Mouse (Mus musculus): ENCODE data around the gene Gm10717. TPM values are rescaled to one million over a fixed set of nuclear protein-coding genes. Genes with fewer than 3 reads are reported as not detected.
"Not testable (repeated sequence)": the region's sequence is repeated elsewhere in the genome, so short reads cannot be mapped to it uniquely, and the experiment has no call there.

The Gm10717 gene
- not detected in 2 replicates for total RNA-seq (2014; rRNA removed)
- 0.56 TPM in 1 of 2 replicates, not detected in the other for polyA plus RNA-seq (2015; fragmentation: Nextera tagmentation; extraction: Ambion mirVana)

DNA sequence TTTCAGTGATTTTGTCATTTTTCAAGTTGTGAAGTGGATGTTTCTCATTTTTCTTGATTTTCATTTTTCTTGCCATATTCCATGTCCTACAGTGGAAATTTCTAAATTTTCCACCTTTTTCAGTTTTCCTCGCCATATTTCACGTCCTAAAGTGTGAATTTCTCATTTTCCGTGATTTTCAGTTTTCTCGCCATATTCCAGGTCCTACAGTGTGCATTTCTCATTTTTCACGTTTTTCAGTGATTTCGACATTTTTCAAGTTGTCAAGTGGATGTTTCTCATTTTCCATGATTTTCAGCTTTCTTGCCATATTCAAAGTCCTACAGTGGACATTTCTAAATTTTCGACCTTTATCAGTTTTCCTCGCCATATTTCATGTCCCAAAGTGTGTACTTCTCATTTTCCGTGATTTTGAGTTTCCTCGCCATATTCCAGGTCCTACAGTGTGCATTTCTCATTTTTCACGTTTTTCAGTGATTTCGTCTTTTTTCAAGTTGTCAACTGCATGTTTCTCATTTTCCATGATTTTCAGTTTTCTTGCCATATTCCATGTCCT lies at the start of gene Gm10717:
Gene Gm10717, plus strand, starts transcription at position 506 of the 556 bp plus-strand sequence.
- 77% methylated on average over 12 of the region's 12 CpGs for WGBS
- H3K36me3 ChIP-seq (ENCODE audit: insufficient read depth, low read length); H3K27ac ChIP-seq (ENCODE audit: low read depth, low read length); ATAC-seq (ENCODE audit: low FRiP score); H3K4me1 ChIP-seq (ENCODE audit: insufficient read depth, low read length); H3K4me2 ChIP-seq (ENCODE audit: low read depth, low read length, poor library complexity, severe bottlenecking); H3K9ac ChIP-seq (replicated peaks; ENCODE audit: low read length, poor library complexity, severe bottlenecking); H3K27me3 ChIP-seq (ENCODE audit: insufficient read depth, low read length); H3K4me3 ChIP-seq (ENCODE audit: low read depth, low read length); DNase-seq (ENCODE audit: low spot score); H3K9me3 ChIP-seq (ENCODE audit: low read length): not testable (repeated sequence)

DNA sequence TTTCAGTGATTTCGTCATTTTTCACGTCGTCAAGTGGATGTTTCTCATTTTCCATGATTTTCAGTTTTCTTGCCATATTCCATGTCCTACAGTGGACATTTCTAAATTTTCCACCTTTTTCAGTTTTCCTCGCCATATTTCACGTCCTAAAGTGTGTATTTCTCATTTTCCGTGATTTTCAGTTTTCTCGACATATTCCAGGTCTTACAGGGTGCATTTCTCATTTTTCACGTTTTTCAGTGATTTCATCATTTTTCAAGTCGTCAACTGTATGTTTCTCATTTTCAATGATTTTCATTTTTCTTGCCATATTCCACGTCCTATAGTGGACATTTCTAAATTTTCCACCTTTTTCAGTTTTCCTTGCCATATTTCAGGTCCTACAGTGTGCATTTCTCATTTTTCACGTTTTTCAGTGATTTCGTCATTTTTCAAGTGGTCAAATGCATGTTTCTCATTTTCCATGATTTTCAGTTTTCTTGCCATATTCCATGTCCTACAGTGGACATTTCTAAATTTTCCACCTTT lies 24.7 kb upstream of the Gm10717 start, which contains the start of gene Gm10722:
Gene Gm10722, plus strand, starts transcription at position 478 of the 528 bp plus-strand sequence.
- not testable (repeated sequence) for H3K4me1 ChIP-seq (ENCODE audit: insufficient read depth, low read length); H3K4me2 ChIP-seq (ENCODE audit: low read depth, low read length, poor library complexity, severe bottlenecking); H3K27ac ChIP-seq (ENCODE audit: low read depth, low read length); H3K36me3 ChIP-seq (ENCODE audit: insufficient read depth, low read length); ATAC-seq (ENCODE audit: low FRiP score); H3K4me3 ChIP-seq (ENCODE audit: low read depth, low read length); H3K27me3 ChIP-seq (ENCODE audit: insufficient read depth, low read length); H3K9ac ChIP-seq (replicated peaks; ENCODE audit: low read length, poor library complexity, severe bottlenecking); H3K9me3 ChIP-seq (ENCODE audit: low read length)
- DNase-seq (ENCODE audit: low spot score): peak; percentile 51
- WGBS: 74% methylated on average over 12 of the region's 12 CpGs

- not testable (repeated sequence) for H3K27ac ChIP-seq (ENCODE audit: low read depth, low read length); H3K4me2 ChIP-seq (ENCODE audit: low read depth, low read length, poor library complexity, severe bottlenecking); H3K9ac ChIP-seq (replicated peaks; ENCODE audit: low read length, poor library complexity, severe bottlenecking); H3K4me1 ChIP-seq (ENCODE audit: insufficient read depth, low read length); H3K9me3 ChIP-seq (ENCODE audit: low read length); DNase-seq (ENCODE audit: low spot score); H3K27me3 ChIP-seq (ENCODE audit: insufficient read depth, low read length); H3K4me3 ChIP-seq (ENCODE audit: low read depth, low read length); H3K36me3 ChIP-seq (ENCODE audit: insufficient read depth, low read length); ATAC-seq (ENCODE audit: low FRiP score)
- 68% methylated on average over 8 of the region's 8 CpGs for WGBS
Observed at GRCm38 (mm10) chr9:3001006-3001405, 24.2 kb upstream of the Gm10717 start.

DNA sequence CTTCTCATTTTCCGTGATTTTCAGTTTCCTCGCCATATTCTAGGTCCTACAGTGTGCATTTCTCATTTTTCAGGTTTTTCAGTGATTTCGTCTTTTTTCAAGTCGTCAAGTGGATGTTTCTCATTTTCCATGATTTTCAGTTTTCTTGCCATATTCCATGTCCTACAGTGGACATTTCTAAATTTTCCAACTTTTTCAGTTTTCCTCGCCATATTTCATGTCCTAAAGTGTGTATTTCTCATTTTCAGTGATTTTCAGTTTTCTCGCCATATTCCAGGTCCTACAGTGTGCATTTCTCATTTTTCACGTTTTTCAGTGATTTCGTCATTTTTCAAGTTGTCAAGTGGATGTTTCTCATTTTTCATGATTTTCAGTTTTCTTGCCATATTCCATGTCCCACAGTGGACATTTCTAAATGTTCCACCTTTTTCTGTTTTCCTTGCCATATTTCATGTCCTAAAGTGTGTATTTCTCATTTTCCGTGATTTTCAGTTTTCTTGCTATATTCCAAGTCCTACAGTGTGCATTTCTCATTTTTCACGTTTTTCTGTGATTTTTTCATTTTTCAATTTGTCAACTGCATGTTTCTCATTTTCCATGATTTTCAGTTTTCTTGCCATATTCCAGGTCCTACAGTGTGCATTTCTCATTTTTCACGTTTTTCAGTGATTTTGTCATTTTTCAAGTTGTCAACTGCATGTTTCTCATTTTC lies 23.1 kb upstream of the Gm10717 start:
- H3K27ac ChIP-seq (ENCODE audit: low read depth, low read length); H3K27me3 ChIP-seq (ENCODE audit: insufficient read depth, low read length); H3K4me3 ChIP-seq (ENCODE audit: low read depth, low read length); H3K4me1 ChIP-seq (ENCODE audit: insufficient read depth, low read length); H3K9me3 ChIP-seq (ENCODE audit: low read length); H3K9ac ChIP-seq (replicated peaks; ENCODE audit: low read length, poor library complexity, severe bottlenecking); H3K36me3 ChIP-seq (ENCODE audit: insufficient read depth, low read length); H3K4me2 ChIP-seq (ENCODE audit: low read depth, low read length, poor library complexity, severe bottlenecking): not testable (repeated sequence)
- WGBS: 62% methylated on average over 8 of the region's 11 CpGs
- DNase-seq (ENCODE audit: low spot score) (peak; percentile 50), ATAC-seq (ENCODE audit: low FRiP score) (peak; percentile 85)

DNA sequence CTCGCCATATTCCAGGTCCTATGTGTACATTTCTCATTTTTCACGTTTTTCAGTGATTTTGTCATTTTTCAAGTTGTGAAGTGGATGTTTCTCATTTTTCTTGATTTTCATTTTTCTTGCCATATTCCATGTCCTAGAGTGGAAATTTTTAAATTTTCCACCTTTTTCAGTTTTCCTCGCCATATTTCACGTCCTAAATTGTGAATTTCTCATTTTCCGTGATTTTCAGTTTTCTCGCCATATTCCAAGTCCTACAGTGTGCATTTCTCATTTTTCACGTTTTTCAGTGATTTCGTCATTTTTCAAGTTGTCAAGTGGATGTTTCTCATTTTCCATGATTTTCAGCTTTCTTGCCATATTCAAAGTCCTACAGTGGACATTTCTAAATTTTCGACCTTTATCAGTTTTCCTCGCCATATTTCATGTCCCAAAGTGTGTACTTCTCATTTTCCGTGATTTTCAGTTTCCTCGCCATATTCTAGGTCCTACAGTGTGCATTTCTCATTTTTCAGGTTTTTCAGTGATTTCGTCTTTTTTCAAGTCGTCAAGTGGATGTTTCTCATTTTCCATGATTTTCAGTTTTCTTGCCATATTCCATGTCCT lies 22.3 kb upstream of the Gm10717 start, which contains the start of gene Gm11168:
Gene Gm11168, plus strand, starts transcription at position 553 of the 603 bp plus-strand sequence.
- 67% methylated on average over 6 of the region's 14 CpGs for WGBS
- H3K9ac ChIP-seq (replicated peaks; ENCODE audit: low read length, poor library complexity, severe bottlenecking); H3K36me3 ChIP-seq (ENCODE audit: insufficient read depth, low read length); H3K4me2 ChIP-seq (ENCODE audit: low read depth, low read length, poor library complexity, severe bottlenecking); ATAC-seq (ENCODE audit: low FRiP score); H3K27ac ChIP-seq (ENCODE audit: low read depth, low read length); H3K4me1 ChIP-seq (ENCODE audit: insufficient read depth, low read length); DNase-seq (ENCODE audit: low spot score); H3K9me3 ChIP-seq (ENCODE audit: low read length); H3K4me3 ChIP-seq (ENCODE audit: low read depth, low read length); H3K27me3 ChIP-seq (ENCODE audit: insufficient read depth, low read length): not testable (repeated sequence)

GRCm38 (mm10) chr9:3006179-3006578 lies 19.0 kb upstream of the Gm10717 start:
- H3K36me3 ChIP-seq (ENCODE audit: insufficient read depth, low read length); H3K4me3 ChIP-seq (ENCODE audit: low read depth, low read length); H3K9me3 ChIP-seq (ENCODE audit: low read length); ATAC-seq (ENCODE audit: low FRiP score); DNase-seq (ENCODE audit: low spot score); H3K27ac ChIP-seq (ENCODE audit: low read depth, low read length); H3K4me1 ChIP-seq (ENCODE audit: insufficient read depth, low read length); H3K27me3 ChIP-seq (ENCODE audit: insufficient read depth, low read length); H3K9ac ChIP-seq (replicated peaks; ENCODE audit: low read length, poor library complexity, severe bottlenecking); H3K4me2 ChIP-seq (ENCODE audit: low read depth, low read length, poor library complexity, severe bottlenecking): not testable (repeated sequence)
- 79% methylated on average over 1 of the region's 5 CpGs for WGBS

- not testable (repeated sequence) for H3K4me2 ChIP-seq (ENCODE audit: low read depth, low read length, poor library complexity, severe bottlenecking); H3K9ac ChIP-seq (replicated peaks; ENCODE audit: low read length, poor library complexity, severe bottlenecking); H3K4me3 ChIP-seq (ENCODE audit: low read depth, low read length); H3K27me3 ChIP-seq (ENCODE audit: insufficient read depth, low read length); H3K36me3 ChIP-seq (ENCODE audit: insufficient read depth, low read length); H3K9me3 ChIP-seq (ENCODE audit: low read length); DNase-seq (ENCODE audit: low spot score); H3K27ac ChIP-seq (ENCODE audit: low read depth, low read length); H3K4me1 ChIP-seq (ENCODE audit: insufficient read depth, low read length)
- peak; percentile 78 for ATAC-seq (ENCODE audit: low FRiP score)
- 76% methylated on average over 7 of the region's 8 CpGs for WGBS
Observed at GRCm38 (mm10) chr9:3006636-3007035, 18.6 kb upstream of the Gm10717 start.

GRCm38 (mm10) chr9:3007272-3007671 lies 17.9 kb upstream of the Gm10717 start:
- H3K36me3 ChIP-seq (ENCODE audit: insufficient read depth, low read length); H3K27ac ChIP-seq (ENCODE audit: low read depth, low read length); H3K4me1 ChIP-seq (ENCODE audit: insufficient read depth, low read length); H3K27me3 ChIP-seq (ENCODE audit: insufficient read depth, low read length); H3K4me3 ChIP-seq (ENCODE audit: low read depth, low read length); ATAC-seq (ENCODE audit: low FRiP score); H3K9ac ChIP-seq (replicated peaks; ENCODE audit: low read length, poor library complexity, severe bottlenecking); H3K9me3 ChIP-seq (ENCODE audit: low read length); DNase-seq (ENCODE audit: low spot score); H3K4me2 ChIP-seq (ENCODE audit: low read depth, low read length, poor library complexity, severe bottlenecking): not testable (repeated sequence)
- WGBS: 76% methylated on average over 7 of the region's 9 CpGs
